13 mouse cellular contexts compared by ENCODE assay signal in the genomic region with DNA sequence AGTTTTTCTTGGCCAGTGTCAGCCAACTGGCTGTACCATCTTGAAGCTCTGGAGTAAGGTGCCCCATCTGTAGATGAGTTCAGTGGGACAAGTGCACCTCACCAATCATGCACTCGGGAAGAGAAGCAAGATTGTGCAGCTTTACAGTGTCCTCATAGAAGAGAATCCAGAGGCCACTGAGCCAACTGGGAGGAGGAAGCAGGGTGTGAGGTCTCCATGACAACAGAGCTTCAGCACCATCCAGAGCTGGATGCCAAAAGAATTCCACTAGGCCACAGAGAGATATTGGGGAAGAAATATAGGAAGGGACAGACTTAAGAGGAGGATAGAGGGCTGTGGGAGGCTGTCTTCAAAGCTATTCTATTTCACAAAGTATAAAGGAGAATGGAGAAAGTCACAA. TPM values are rescaled to one million over a fixed set of nuclear protein-coding genes. Genes with fewer than 3 reads are reported as not detected.
"Had no signal": no experiment of that assay in that cellular context is flagged by ENCODE, and none has a peak within 500 bp of the region (broad histone marks: within the 10 kb centered on the region; RNA-seq: fewer than 3 reads in every experiment).

No protein-coding gene starts in this region.

- H3K9ac ChIP-seq: intestine, embryonic 15.5 days; kidney, embryonic 15.5 days; limb, embryonic 12.5 days; liver, embryonic 13.5 days; liver, postnatal 0 days; lung, embryonic 15.5 days had no signal

- H3K4me2 ChIP-seq: intestine, embryonic 15.5 days; kidney, embryonic 15.5 days; limb, embryonic 12.5 days; liver, embryonic 13.5 days; lung, embryonic 15.5 days had no signal

- H3K9me3 ChIP-seq: intestine, embryonic 15.5 days; kidney, embryonic 15.5 days; limb, embryonic 12.5 days; liver, embryonic 13.5 days; lung, embryonic 15.5 days had no signal

- H3K27me3 ChIP-seq: intestine, embryonic 15.5 days; kidney, embryonic 15.5 days; limb, embryonic 12.5 days; liver, embryonic 13.5 days; lung, embryonic 15.5 days had no signal

- ATAC-seq: intestine, embryonic 15.5 days; liver, postnatal 0 days had no signal

- H3K4me3 ChIP-seq: intestine, embryonic 15.5 days; kidney, embryonic 15.5 days; limb, embryonic 12.5 days; liver, embryonic 13.5 days; lung, embryonic 15.5 days had no signal

- H3K27ac ChIP-seq: intestine, embryonic 15.5 days; kidney, embryonic 15.5 days; limb, embryonic 12.5 days; liver, embryonic 13.5 days; lung, embryonic 15.5 days had no signal

- H3K36me3 ChIP-seq: intestine, embryonic 15.5 days; kidney, embryonic 15.5 days; limb, embryonic 12.5 days; liver, embryonic 13.5 days; lung, embryonic 15.5 days had no signal

- DNase-seq: kidney, adult 2 months; kidney, postnatal 25 days; liver; liver, embryonic 13.5 days; liver, postnatal 0 days; right cerebral cortex, postnatal 4 days; spleen, adult 18-20 months; thymus, postnatal 36 days had no signal

- H3K4me1 ChIP-seq: intestine, embryonic 15.5 days; kidney, embryonic 15.5 days; limb, embryonic 12.5 days; liver, embryonic 13.5 days; lung, embryonic 15.5 days had no signal

RNA-seq across cellular contexts. Expression of a gene that starts 0.9 kb away (rescaled TPM):
- polyA plus RNA-seq: intestine, embryonic 15.5 days; kidney, adult 2 months; liver, embryonic 13.5 days; liver, postnatal 0 days; thymus, postnatal 0 days had no signal

RNA-seq across cellular contexts. Expression of a gene that starts 41.6 kb away (rescaled TPM):
- polyA plus RNA-seq: kidney, adult 2 months; liver, postnatal 0 days had no signal
